Mouse (Mus musculus) hindbrain, embryonic 14.5 days (tissue): ENCODE measurements around the gene Gys1. TPM values are rescaled to one million over a fixed set of nuclear protein-coding genes. Genes with fewer than 3 reads are reported as not detected.

ENCODE experiments used
- ATAC-seq: fragments of 200-750 bp; cut with Nextera tagmentation; 2 replicates; pipeline ENCODE4 v1.8.0; 2017; ENCODE audit warnings: moderate number of reproducible peaks, mild to moderate bottlenecking, moderate TSS enrichment, moderate library complexity; ENCODE audit not compliant: low FRiP score
- DNase-seq: peaks from one replicate; pipeline ENCODE4 v3.0.0-alpha.2; 2015; ENCODE audit warnings: low spot score
- H3K27ac ChIP-seq: fragments of 300-500 bp; sonication (generic); 2 replicates; pipeline ENCODE4 v1.5.1; 2014; ENCODE audit warnings: mild to moderate bottlenecking, moderate library complexity
- H3K27me3 ChIP-seq: fragments of 300-500 bp; sonication (generic); 2 replicates; pipeline ENCODE4 v1.6.1; 2014; ENCODE audit warnings: mild to moderate bottlenecking, low read length, mixed read lengths; ENCODE audit not compliant: control insufficient read depth, insufficient read depth
- H3K36me3 ChIP-seq: fragments of 300-500 bp; sonication (generic); replicated peaks from 2 replicates; pipeline ENCODE4 v1.6.1; 2014; ENCODE audit not compliant: control insufficient read depth, insufficient read depth
- H3K4me1 ChIP-seq: fragments of 300-500 bp; sonication (generic); replicated peaks from 2 replicates; pipeline ENCODE4 v1.6.1; 2014; ENCODE audit warnings: antibody characterized with exemption, low read length, mixed read lengths; ENCODE audit not compliant: control insufficient read depth, insufficient read depth
- H3K4me2 ChIP-seq: fragments of 300-500 bp; sonication (generic); replicated peaks from 2 replicates; pipeline ENCODE4 v1.6.1; 2014; ENCODE audit warnings: mild to moderate bottlenecking, moderate library complexity
- H3K4me3 ChIP-seq: fragments of 300-500 bp; sonication (generic); replicated peaks from 2 replicates; pipeline ENCODE4 v1.5.1; 2014; ENCODE audit warnings: mild to moderate bottlenecking, low read length
- H3K9ac ChIP-seq: fragments of 300-500 bp; sonication (generic); 2 replicates; pipeline ENCODE4 v1.6.1; 2014
- H3K9me3 ChIP-seq: fragments of 300-500 bp; sonication (generic); 2 replicates; pipeline ENCODE4 v1.6.1; 2016; ENCODE audit warnings: low read length; ENCODE audit not compliant: control insufficient read depth
- WGBS: fragments of 180-500 bp; shearing (Covaris S2); extraction: QIAGEN DNeasy Blood & Tissue Kit; methylation state at CpG from one replicate; pipeline ENCODE4 v1.1.7; 2014; 5-methylcytosine and 5-hydroxymethylcytosine counted together
- polyA plus RNA-seq: library from polyadenylated mRNA; unstranded; fragments of >200 nt; fragmentation: Nextera tagmentation; extraction: Ambion mirVana; gene quantifications from 2 replicates; pipeline ENCODE4 v1.2.1, GENCODE M21; 2014

Gys1 gene
- polyA plus RNA-seq, 1 experiment from 2014 or later = 17.8 TPM

- peak within 1 kb of the TSS; percentile 26 for H3K4me3 ChIP-seq
- peak; percentile 37 for DNase-seq
- peaks cover 57% of the 10 kb centered on the region for H3K27me3 ChIP-seq
- 10% methylated on average over 28 of the region's 28 CpGs for WGBS
- no peaks in the 10 kb centered on the region; the same call in 1 of the 2 replicates for H3K4me1 ChIP-seq
- no peaks in the 10 kb centered on the region for H3K9me3 ChIP-seq
- H3K36me3 ChIP-seq = no peaks in the 10 kb centered on the region
- no peak for ATAC-seq
- no peak within 1 kb of the TSS for H3K9ac ChIP-seq
- peak within 1 kb of the TSS; percentile 48 for H3K4me2 ChIP-seq
- no peak within 1 kb of the TSS for H3K27ac ChIP-seq
Observed at GRCm38 (mm10) chr7:45405091-45406075, 29.3 kb upstream of the Gys1 start, which contains the start of gene Kcna7. Kcna7 (plus strand) TSS chr7:45405653.

- Histone ChIP-seq H3K36me3 (no peaks in the 10 kb centered on the region), H3K9ac (no peak overlapping the region), H3K27me3 (peaks cover 67% of the 10 kb centered on the region), H3K27ac (no peak overlapping the region), H3K4me2 (peak overlapping the region; percentile 48), H3K9me3 (no peaks in the 10 kb centered on the region), H3K4me3 (peak overlapping the region; percentile 26), H3K4me1 (no peaks in the 10 kb centered on the region; the same call in 1 of the 2 replicates)
- WGBS = 2% methylated on average over 101 of the region's 114 CpGs
- DNase-seq (no peak), ATAC-seq (no peak)
Observed at GRCm38 (mm10) chr7:45406157-45407156, 28.2 kb upstream of the Gys1 start.

- Histone ChIP-seq H3K27ac (no peak overlapping the region), H3K36me3 (no peaks in the 10 kb centered on the region), H3K4me3 (no peak overlapping the region), H3K9me3 (no peaks in the 10 kb centered on the region), H3K4me2 (no peak overlapping the region), H3K4me1 (no peaks in the 10 kb centered on the region; the same call in 1 of the 2 replicates), H3K9ac (no peak overlapping the region), H3K27me3 (peaks cover 81% of the 10 kb centered on the region)
- WGBS = 84% methylated on average over 10 of the region's 10 CpGs
- ATAC-seq (no peak), DNase-seq (no peak)
Observed at GRCm38 (mm10) chr7:45407836-45408235, 26.8 kb upstream of the Gys1 start.

- H3K4me2 ChIP-seq = no peak overlapping the region
- DNase-seq (no peak), ATAC-seq (no peak)
- no peak overlapping the region for H3K27ac ChIP-seq
- 67% methylated on average over 7 of the region's 7 CpGs for WGBS
- H3K4me3 ChIP-seq = no peak overlapping the region
- peaks cover 3% of the 10 kb centered on the region for H3K4me1 ChIP-seq
- no peak overlapping the region for H3K9ac ChIP-seq
- no peaks in the 10 kb centered on the region for H3K36me3 ChIP-seq
- peaks cover 86% of the 10 kb centered on the region for H3K27me3 ChIP-seq
- H3K9me3 ChIP-seq = no peaks in the 10 kb centered on the region
Observed at GRCm38 (mm10) chr7:45408351-45408750, 26.3 kb upstream of the Gys1 start.

GRCm38 (mm10) chr7:45408949-45409348 is 25.7 kb upstream of the Gys1 start:
- 88% methylated on average over 17 of the region's 17 CpGs for WGBS
- no peak overlapping the region for H3K4me3 ChIP-seq
- H3K9ac ChIP-seq = no peak overlapping the region
- H3K4me2 ChIP-seq = no peak overlapping the region
- peaks cover 9% of the 10 kb centered on the region for H3K4me1 ChIP-seq
- no peaks in the 10 kb centered on the region for H3K36me3 ChIP-seq
- peaks cover 92% of the 10 kb centered on the region for H3K27me3 ChIP-seq
- ATAC-seq (no peak), DNase-seq (no peak)
- no peak overlapping the region for H3K27ac ChIP-seq
- H3K9me3 ChIP-seq = no peaks in the 10 kb centered on the region

- Histone ChIP-seq H3K36me3 (no peaks in the 10 kb centered on the region), H3K9me3 (no peaks in the 10 kb centered on the region), H3K27me3 (peaks cover 99% of the 10 kb centered on the region), H3K27ac (no peak overlapping the region), H3K4me2 (no peak overlapping the region), H3K4me3 (no peak overlapping the region), H3K9ac (no peak overlapping the region), H3K4me1 (peaks cover 10% of the 10 kb centered on the region)
- ATAC-seq (no peak), DNase-seq (no peak)
- 87% methylated on average over 8 of the region's 8 CpGs for WGBS
Observed at GRCm38 (mm10) chr7:45409497-45410163, 25.0 kb upstream of the Gys1 start.

- no peak overlapping the region for H3K4me2 ChIP-seq
- DNase-seq = no peak
- H3K36me3 ChIP-seq = no peaks in the 10 kb centered on the region
- H3K4me1 ChIP-seq = peaks cover 10% of the 10 kb centered on the region
- H3K27ac ChIP-seq = no peak overlapping the region
- no peak overlapping the region for H3K4me3 ChIP-seq
- no peak overlapping the region for H3K9ac ChIP-seq
- H3K9me3 ChIP-seq = no peaks in the 10 kb centered on the region
- WGBS = 93% methylated on average over 2 of the region's 2 CpGs
- ATAC-seq = no peak
- peaks cover 99% of the 10 kb centered on the region for H3K27me3 ChIP-seq
Observed at GRCm38 (mm10) chr7:45412421-45412820, 22.2 kb upstream of the Gys1 start.

- H3K27me3 ChIP-seq = peaks cover 99% of the 10 kb centered on the region
- ATAC-seq (no peak), DNase-seq (no peak)
- H3K4me2 ChIP-seq = peak within 1 kb of the TSS; percentile 69
- peak within 1 kb of the TSS; percentile 54 for H3K9ac ChIP-seq
- H3K9me3 ChIP-seq = no peaks in the 10 kb centered on the region
- no peak within 1 kb of the TSS for H3K27ac ChIP-seq
- peak within 1 kb of the TSS; percentile 41 for H3K4me3 ChIP-seq
- WGBS = 3% methylated on average over 45 of the region's 45 CpGs
- peaks cover 10% of the 10 kb centered on the region for H3K4me1 ChIP-seq
- no peaks in the 10 kb centered on the region for H3K36me3 ChIP-seq
Observed at GRCm38 (mm10) chr7:45413113-45413863, 21.4 kb upstream of the Gys1 start, which contains the start of gene Ntf5. Ntf5 (plus strand) TSS chr7:45413695.
